Mouse (Mus musculus) embryo, embryonic 11 days (tissue): ENCODE results near the gene 9530077C05Rik.

Experiments
- DNase-seq: peaks from one replicate; pipeline ENCODE4 v3.0.0-alpha.2; 2015

9530077C05Rik gene

GRCm38 (mm10) chr9:22466212-22466611, 54.9 kb downstream of the 9530077C05Rik start:
- no peak for DNase-seq

GRCm38 (mm10) chr9:22467371-22468169, 56.3 kb downstream of the 9530077C05Rik start:
- DNase-seq: peak; percentile 57

GRCm38 (mm10) chr9:22468170-22468898, 57.0 kb downstream of the 9530077C05Rik start:
- peak; percentile 90 for DNase-seq

GRCm38 (mm10) chr9:22468899-22469259, 57.6 kb downstream of the 9530077C05Rik start:
- no peak for DNase-seq

- DNase-seq: no peak
Observed at GRCm38 (mm10) chr9:22469643-22470042, 58.3 kb downstream of the 9530077C05Rik start, which contains the start of gene Rp9. TSS of gene Rp9 (minus strand) at chr9:22469743.

DNA sequence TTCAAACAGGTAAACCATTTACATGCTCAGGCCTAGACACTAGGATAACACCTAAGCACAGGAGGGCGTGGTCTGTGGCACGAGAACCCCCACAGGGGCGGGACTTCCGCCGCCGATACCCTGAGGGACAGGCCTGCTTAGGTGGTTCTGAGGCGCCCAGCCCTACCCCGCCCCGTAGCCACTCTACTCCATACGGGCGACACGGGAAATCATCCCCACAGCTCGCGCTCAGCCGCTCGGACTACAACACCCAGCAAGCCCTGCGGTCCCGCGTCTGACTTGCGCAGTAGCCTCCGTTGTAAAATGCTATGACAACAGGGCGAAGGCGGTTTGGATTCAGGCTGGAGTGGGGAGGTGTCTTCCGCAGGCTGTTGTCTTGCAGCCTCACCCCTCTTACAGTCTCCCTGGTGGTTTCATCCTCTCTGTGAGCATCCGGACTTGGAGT, 64.1 kb downstream of the 9530077C05Rik start, which contains the start of gene Bbs9:
Gene Bbs9 (plus strand): TSS at position 292 of the 445 bp plus-strand sequence.
- DNase-seq: peak; percentile 95

- DNase-seq: peak; percentile 24
Observed at GRCm38 (mm10) chr9:22476265-22476664, 65.0 kb downstream of the 9530077C05Rik start.

GRCm38 (mm10) chr9:22478946-22479345, 67.6 kb downstream of the 9530077C05Rik start:
- no peak for DNase-seq

DNA sequence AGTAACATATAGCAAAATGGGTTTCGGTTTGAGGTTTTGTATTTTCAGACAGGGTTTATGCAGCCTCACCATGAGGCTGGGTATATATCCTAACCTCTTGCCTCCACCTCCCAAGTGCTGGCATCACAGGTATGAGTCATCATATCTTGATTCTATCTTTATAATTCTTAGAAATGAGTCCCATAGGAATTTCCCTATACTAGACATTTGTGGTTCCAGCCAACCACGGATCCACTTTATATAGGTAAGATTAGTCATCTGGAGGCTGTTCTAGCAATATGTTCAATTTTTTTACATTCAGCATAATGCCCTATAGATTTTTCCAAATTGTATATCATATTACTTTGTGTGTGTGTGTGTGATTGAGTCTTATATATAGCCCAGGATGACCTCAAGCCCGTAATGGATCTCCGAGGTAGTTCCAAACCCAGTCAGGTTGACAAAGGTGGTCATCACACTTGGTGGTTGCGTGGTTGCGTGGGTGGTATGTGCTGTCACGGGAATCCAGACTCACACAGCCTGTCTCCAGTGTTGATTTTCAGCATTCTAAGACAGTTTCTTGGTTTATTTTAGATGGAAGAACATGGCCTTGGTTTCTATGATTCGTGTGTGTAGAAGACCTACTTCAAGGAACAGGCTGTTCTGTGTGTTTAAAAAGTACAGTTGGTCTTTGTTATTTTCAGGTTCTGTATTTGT, 72.7 kb downstream of the 9530077C05Rik start:
- no peak for DNase-seq

GRCm38 (mm10) chr9:22484562-22485308, 73.4 kb downstream of the 9530077C05Rik start:
- no peak for DNase-seq

GRCm38 (mm10) chr9:22486211-22486610, 74.9 kb downstream of the 9530077C05Rik start:
- DNase-seq: no peak

GRCm38 (mm10) chr9:22488963-22489362, 77.7 kb downstream of the 9530077C05Rik start:
- DNase-seq: no peak
